Mouse (Mus musculus) lung, postnatal 0 days (tissue): ENCODE results near the gene Fbxw14. TPM values are rescaled to one million over a fixed set of nuclear protein-coding genes. Genes with fewer than 3 reads are reported as not detected.
"Not testable (repeated sequence)": the region's sequence is repeated elsewhere in the genome, so short reads cannot be mapped to it uniquely, and the experiment has no call there.

Source experiments
- ATAC-seq: fragments of 200-750 bp; cut with Nextera tagmentation; 2 replicates; pipeline ENCODE4 v1.8.0; 2017; ENCODE audit warnings: moderate library complexity
- DNase-seq: peaks from one replicate; pipeline ENCODE4 v3.0.0-alpha.2; 2016; ENCODE audit warnings: low spot score
- H3K27ac ChIP-seq: fragments of 300-500 bp; sonication (generic); 2 replicates; pipeline ENCODE4 v1.5.1; 2014; ENCODE audit warnings: antibody characterized with exemption, mild to moderate bottlenecking, low read length, mixed read lengths
- H3K27me3 ChIP-seq: fragments of 300-500 bp; sonication (generic); replicated peaks from 2 replicates; pipeline ENCODE4 v1.6.1; 2014; ENCODE audit warnings: low read length, mixed read lengths; ENCODE audit not compliant: insufficient read depth
- H3K36me3 ChIP-seq: fragments of 300-500 bp; sonication (generic); 2 replicates; pipeline ENCODE4 v1.6.1; 2014; ENCODE audit warnings: low read length, mixed read lengths; ENCODE audit not compliant: insufficient read depth
- H3K4me1 ChIP-seq: fragments of 300-500 bp; sonication (generic); 2 replicates; pipeline ENCODE4 v1.6.1; 2014; ENCODE audit warnings: antibody characterized with exemption, low read depth, low read length, mixed read lengths; ENCODE audit not compliant: insufficient read depth
- H3K4me2 ChIP-seq: fragments of 300-500 bp; sonication (generic); replicated peaks from 2 replicates; pipeline ENCODE4 v1.6.1; 2014; ENCODE audit warnings: low read depth, mild to moderate bottlenecking, low read length, moderate library complexity, mixed read lengths
- H3K4me3 ChIP-seq: fragments of 300-500 bp; sonication (generic); 2 replicates; pipeline ENCODE4 v1.5.1; 2014; ENCODE audit warnings: low read depth, low read length
- H3K9ac ChIP-seq: fragments of 300-500 bp; sonication (generic); replicated peaks from 2 replicates; pipeline ENCODE4 v1.6.1; 2014; ENCODE audit warnings: low read depth, mild to moderate bottlenecking
- H3K9me3 ChIP-seq: fragments of 300-500 bp; sonication (generic); 2 replicates; pipeline ENCODE4 v1.6.1; 2016; ENCODE audit warnings: low read length, mixed read lengths
- CTCF ChIP-seq: IDR thresholded peaks from 2 replicates; pipeline ENCODE4 v1.5.1; 2016; ENCODE audit warnings: antibody characterized with exemption, mild to moderate bottlenecking
- EP300 ChIP-seq: IDR thresholded peaks from 2 replicates; pipeline ENCODE4 v1.6.1; 2016; ENCODE audit warnings: antibody characterized with exemption, mild to moderate bottlenecking, control low read depth
- WGBS: fragments of 180-500 bp; shearing (Covaris S2); extraction: QIAGEN DNeasy Blood & Tissue Kit; methylation state at CpG from one replicate; pipeline ENCODE4 v1.1.7; 2014; 5-methylcytosine and 5-hydroxymethylcytosine counted together
- polyA plus RNA-seq: library from polyadenylated mRNA; unstranded; fragments of >200 nt; fragmentation: Nextera tagmentation; extraction: Ambion mirVana; gene quantifications from 2 replicates; pipeline ENCODE4 v1.2.1, GENCODE M21; 2015

Gene Fbxw14
- polyA plus RNA-seq, result not detected in 2 replicates

- H3K36me3 ChIP-seq, H3K9me3 ChIP-seq, H3K4me1 ChIP-seq, H3K9ac ChIP-seq, H3K27ac ChIP-seq, ATAC-seq, DNase-seq, H3K4me2 ChIP-seq, H3K27me3 ChIP-seq, H3K4me3 ChIP-seq: not testable (repeated sequence)
- WGBS, result no CpG with 5 or more reads among the region's 1 CpGs
These were observed at the start of gene Fbxw14 for GRCm38 (mm10) chr9:109287576-109287975. Fbxw14 (minus strand) TSS chr9:109287676.

- TF ChIP-seq CTCF (no peak), EP300 (no peak)
- Histone ChIP-seq H3K36me3 (no peaks in the 10 kb centered on the region), H3K9me3 (no peaks in the 10 kb centered on the region), H3K4me1 (no peaks in the 10 kb centered on the region), H3K27me3 (no peaks in the 10 kb centered on the region), H3K9ac (no peak overlapping the region), H3K4me2 (no peak overlapping the region), H3K4me3 (no peak overlapping the region), H3K27ac (no peak overlapping the region)
- DNase-seq (no peak), ATAC-seq (no peak)
- 56% methylated on average over 2 of the region's 2 CpGs for WGBS
These were observed 24.4 kb downstream of the Fbxw14 start for GRCm38 (mm10) chr9:109263041-109263440.

GRCm38 (mm10) chr9:109234654-109235053 is 52.8 kb downstream of the Fbxw14 start, which contains the start of gene Fbxw20:
Fbxw20 (minus strand) TSS chr9:109234754.
- no peak for TF ChIP-seq CTCF
- no peak for TF ChIP-seq EP300

More at GRCm38 (mm10) chr9:109234654-109235053, 52.8 kb downstream of the Fbxw14 start, which contains the start of gene Fbxw20:
- H3K4me1 ChIP-seq, result no peaks in the 10 kb centered on the region
- WGBS, result 54% methylated on average over 1 of the region's 1 CpGs
- no peak within 1 kb of the TSS for H3K9ac ChIP-seq
- no peaks in the 10 kb centered on the region for H3K9me3 ChIP-seq
- DNase-seq, result no peak
- H3K27ac ChIP-seq, result no peak within 1 kb of the TSS
- H3K4me3 ChIP-seq, result no peak within 1 kb of the TSS
- H3K27me3 ChIP-seq, result no peaks in the 10 kb centered on the region
- H3K4me2 ChIP-seq, result no peak within 1 kb of the TSS
- H3K36me3 ChIP-seq, result no peaks in the 10 kb centered on the region
- no peak for ATAC-seq

Other genes with a start within 250 kb of the Fbxw14 start
- gene Shisa5, start 249.1 kb downstream of the Fbxw14 start, polyA plus RNA-seq, result 194 and 216 TPM in 2 replicates
- 19.3 and 20.9 TPM in 2 replicates for gene Trex1, start 227.9 kb downstream of the Fbxw14 start, polyA plus RNA-seq
- gene Atrip, start 213.6 kb downstream of the Fbxw14 start, polyA plus RNA-seq, result 11.4 and 12.6 TPM in 2 replicates
- 6.8 and 7.2 TPM in 2 replicates for gene Ccdc51, start 205.2 kb downstream of the Fbxw14 start, polyA plus RNA-seq
- gene Tma7, start 205.1 kb downstream of the Fbxw14 start, polyA plus RNA-seq, result 375 and 393 TPM in 2 replicates
- gene Plxnb1, start 192.3 kb downstream of the Fbxw14 start, polyA plus RNA-seq, result 8.8 and 10.0 TPM in 2 replicates
- gene Fbxw21, start 125.6 kb downstream of the Fbxw14 start, polyA plus RNA-seq, result not detected in 2 replicates
- gene Fbxw13, start 91.7 kb downstream of the Fbxw14 start, polyA plus RNA-seq, result not detected in 2 replicates
- gene Fbxw20, start 52.9 kb downstream of the Fbxw14 start, polyA plus RNA-seq, result not detected in 2 replicates
- not detected in 2 replicates for gene Fbxw28, start 52.0 kb upstream of the Fbxw14 start, polyA plus RNA-seq
- not detected in 2 replicates for gene Fbxw22, start 116.6 kb upstream of the Fbxw14 start, polyA plus RNA-seq
- not detected in 2 replicates for gene Fbxw16, start 161.5 kb upstream of the Fbxw14 start, polyA plus RNA-seq
- not detected in 2 replicates for gene Fbxw19, start 208.2 kb upstream of the Fbxw14 start, polyA plus RNA-seq